Mouse (Mus musculus): ENCODE measurements at regions not wholly inside any gene's neighbourhood (a gene's known extent, or its start where the extent isn't known, plus 50 kb on each side); places are given as distances from the start of the nearest gene placed in this dataset.

- DNase-seq (ENCODE audit: low spot score) (no peak), ATAC-seq (ENCODE audit: low read depth) (no peak)
- no peak overlapping the region for H3K4me2 ChIP-seq (ENCODE audit: low read depth, low read length)
- H3K4me1 ChIP-seq (ENCODE audit: control insufficient read depth, insufficient read depth, low read length): no peaks in the 10 kb centered on the region
- H3K36me3 ChIP-seq (ENCODE audit: control insufficient read depth, insufficient read depth, low read length): no peaks in the 10 kb centered on the region
- H3K9ac ChIP-seq (ENCODE audit: low read depth, low read length): no peak overlapping the region
- no peaks in the 10 kb centered on the region for H3K27me3 ChIP-seq (replicated peaks; ENCODE audit: control insufficient read depth, insufficient read depth, low read length)
- H3K9me3 ChIP-seq (ENCODE audit: control insufficient read depth, low read length): no peaks in the 10 kb centered on the region
- H3K27ac ChIP-seq (replicated peaks; ENCODE audit: low read depth, low read length): no peak overlapping the region
- WGBS: 98% methylated on average over 1 of the region's 1 CpGs
- H3K4me3 ChIP-seq (ENCODE audit: low read depth, low read length): no peak overlapping the region
Observed at GRCm38 (mm10) chr10:101328545-101328944, 352.7 kb upstream of the Mgat4c start.

DNA sequence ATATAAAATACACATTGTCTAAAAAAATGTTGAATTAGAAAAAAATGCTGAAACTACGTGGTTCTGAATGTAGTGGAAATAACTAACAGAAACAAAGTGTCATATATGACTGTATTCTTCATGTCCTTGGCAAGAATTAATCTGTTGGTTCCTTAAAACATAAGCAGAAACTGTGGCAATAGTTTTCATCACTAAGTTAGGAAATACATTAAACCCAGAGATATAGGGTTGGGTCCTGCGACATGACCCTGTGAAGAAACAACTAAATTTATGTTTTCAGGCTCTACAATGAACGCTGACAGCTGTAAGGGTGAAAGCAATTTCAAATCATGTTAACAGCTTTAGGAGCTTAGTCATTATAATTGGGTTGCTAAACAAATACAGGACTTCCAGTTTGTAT lies 351.2 kb upstream of the Mgat4c start:
- no peak overlapping the region for H3K4me2 ChIP-seq (ENCODE audit: low read depth, low read length)
- H3K27me3 ChIP-seq (replicated peaks; ENCODE audit: control insufficient read depth, insufficient read depth, low read length): no peaks in the 10 kb centered on the region
- H3K9ac ChIP-seq (ENCODE audit: low read depth, low read length): no peak overlapping the region
- H3K4me3 ChIP-seq (ENCODE audit: low read depth, low read length): no peak overlapping the region
- H3K4me1 ChIP-seq (ENCODE audit: control insufficient read depth, insufficient read depth, low read length): no peaks in the 10 kb centered on the region
- ATAC-seq (ENCODE audit: low read depth) (no peak), DNase-seq (ENCODE audit: low spot score) (no peak)
- WGBS: 74% methylated on average over 3 of the region's 3 CpGs
- no peak overlapping the region for H3K27ac ChIP-seq (replicated peaks; ENCODE audit: low read depth, low read length)
- H3K36me3 ChIP-seq (ENCODE audit: control insufficient read depth, insufficient read depth, low read length): no peaks in the 10 kb centered on the region
- no peaks in the 10 kb centered on the region for H3K9me3 ChIP-seq (ENCODE audit: control insufficient read depth, low read length)

GRCm38 (mm10) chr10:101335136-101335535 lies 346.2 kb upstream of the Mgat4c start:
- ATAC-seq (ENCODE audit: low read depth) (no peak), DNase-seq (ENCODE audit: low spot score) (no peak)
- Histone ChIP-seq H3K4me1 (ENCODE audit: control insufficient read depth, insufficient read depth, low read length) (no peaks in the 10 kb centered on the region), H3K9ac (ENCODE audit: low read depth, low read length) (no peak overlapping the region), H3K27me3 (replicated peaks; ENCODE audit: control insufficient read depth, insufficient read depth, low read length) (no peaks in the 10 kb centered on the region), H3K4me2 (ENCODE audit: low read depth, low read length) (no peak overlapping the region), H3K4me3 (ENCODE audit: low read depth, low read length) (no peak overlapping the region), H3K27ac (replicated peaks; ENCODE audit: low read depth, low read length) (no peak overlapping the region), H3K9me3 (ENCODE audit: control insufficient read depth, low read length) (no peaks in the 10 kb centered on the region), H3K36me3 (ENCODE audit: control insufficient read depth, insufficient read depth, low read length) (no peaks in the 10 kb centered on the region)
- WGBS: 56% methylated on average over 2 of the region's 3 CpGs

GRCm38 (mm10) chr10:101339565-101339964 lies 341.7 kb upstream of the Mgat4c start:
- ATAC-seq (ENCODE audit: low read depth) (no peak), DNase-seq (ENCODE audit: low spot score) (no peak)
- 75% methylated on average over 3 of the region's 3 CpGs for WGBS
- Histone ChIP-seq H3K27ac (replicated peaks; ENCODE audit: low read depth, low read length) (no peak overlapping the region), H3K9ac (ENCODE audit: low read depth, low read length) (no peak overlapping the region), H3K27me3 (replicated peaks; ENCODE audit: control insufficient read depth, insufficient read depth, low read length) (no peaks in the 10 kb centered on the region), H3K4me3 (ENCODE audit: low read depth, low read length) (no peak overlapping the region), H3K4me2 (ENCODE audit: low read depth, low read length) (no peak overlapping the region), H3K4me1 (ENCODE audit: control insufficient read depth, insufficient read depth, low read length) (no peaks in the 10 kb centered on the region), H3K36me3 (ENCODE audit: control insufficient read depth, insufficient read depth, low read length) (no peaks in the 10 kb centered on the region), H3K9me3 (ENCODE audit: control insufficient read depth, low read length) (no peaks in the 10 kb centered on the region)

DNA sequence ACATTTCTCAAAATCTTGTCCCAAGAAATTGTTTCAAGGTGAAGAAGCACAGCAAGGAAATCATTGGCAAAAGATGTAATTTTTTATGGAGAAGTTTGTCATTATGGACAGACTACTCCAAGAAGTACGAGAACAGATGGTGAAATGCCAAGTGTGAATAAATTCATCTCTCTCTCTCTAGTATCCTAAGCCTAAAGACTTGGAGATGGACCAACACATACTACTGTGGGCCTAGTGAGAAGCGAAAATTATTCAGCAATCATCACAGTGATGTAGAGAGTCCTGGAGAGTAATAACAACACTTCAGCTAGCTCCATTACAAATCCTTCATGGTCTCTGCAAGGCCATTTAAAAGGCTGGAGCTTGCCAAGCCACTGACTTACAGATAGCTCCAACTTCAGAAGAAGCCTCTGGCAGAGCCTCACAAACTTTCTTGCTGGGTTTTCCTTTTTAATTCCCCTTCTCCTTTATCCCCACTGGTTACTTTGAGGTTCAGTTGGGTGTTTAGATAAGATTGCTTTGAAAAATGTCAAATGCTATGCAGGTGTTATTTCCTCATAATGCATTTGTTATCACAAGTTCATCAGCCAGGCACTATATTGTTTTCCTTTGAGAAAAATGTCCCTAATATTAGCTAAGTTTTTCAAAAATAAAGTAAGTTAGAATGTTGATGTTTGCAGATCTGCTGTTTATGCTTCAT lies 330.9 kb upstream of the Mgat4c start:
- H3K36me3 ChIP-seq (ENCODE audit: control insufficient read depth, insufficient read depth, low read length): no peaks in the 10 kb centered on the region
- H3K27me3 ChIP-seq (replicated peaks; ENCODE audit: control insufficient read depth, insufficient read depth, low read length): no peaks in the 10 kb centered on the region
- DNase-seq (ENCODE audit: low spot score): peak; percentile 25
- H3K4me3 ChIP-seq (ENCODE audit: low read depth, low read length): no peak overlapping the region
- no peak overlapping the region for H3K27ac ChIP-seq (replicated peaks; ENCODE audit: low read depth, low read length)
- H3K4me2 ChIP-seq (ENCODE audit: low read depth, low read length): no peak overlapping the region
- no peaks in the 10 kb centered on the region for H3K9me3 ChIP-seq (ENCODE audit: control insufficient read depth, low read length)
- H3K9ac ChIP-seq (ENCODE audit: low read depth, low read length): no peak overlapping the region
- H3K4me1 ChIP-seq (ENCODE audit: control insufficient read depth, insufficient read depth, low read length): no peaks in the 10 kb centered on the region
- ATAC-seq (ENCODE audit: low read depth): no peak
- 57% methylated on average over 2 of the region's 2 CpGs for WGBS

GRCm38 (mm10) chr10:101373850-101374581 lies 307.3 kb upstream of the Mgat4c start:
- Histone ChIP-seq H3K9ac (ENCODE audit: low read depth, low read length) (no peak overlapping the region), H3K4me2 (ENCODE audit: low read depth, low read length) (no peak overlapping the region), H3K4me1 (ENCODE audit: control insufficient read depth, insufficient read depth, low read length) (no peaks in the 10 kb centered on the region), H3K9me3 (ENCODE audit: control insufficient read depth, low read length) (no peaks in the 10 kb centered on the region), H3K27me3 (replicated peaks; ENCODE audit: control insufficient read depth, insufficient read depth, low read length) (no peaks in the 10 kb centered on the region), H3K36me3 (ENCODE audit: control insufficient read depth, insufficient read depth, low read length) (no peaks in the 10 kb centered on the region), H3K27ac (replicated peaks; ENCODE audit: low read depth, low read length) (no peak overlapping the region), H3K4me3 (ENCODE audit: low read depth, low read length) (no peak overlapping the region)
- DNase-seq (ENCODE audit: low spot score) (peak; percentile 4), ATAC-seq (ENCODE audit: low read depth) (peak; percentile 55; the same call in 1 of the 2 replicates)
- WGBS: 80% methylated on average over 9 of the region's 9 CpGs

DNA sequence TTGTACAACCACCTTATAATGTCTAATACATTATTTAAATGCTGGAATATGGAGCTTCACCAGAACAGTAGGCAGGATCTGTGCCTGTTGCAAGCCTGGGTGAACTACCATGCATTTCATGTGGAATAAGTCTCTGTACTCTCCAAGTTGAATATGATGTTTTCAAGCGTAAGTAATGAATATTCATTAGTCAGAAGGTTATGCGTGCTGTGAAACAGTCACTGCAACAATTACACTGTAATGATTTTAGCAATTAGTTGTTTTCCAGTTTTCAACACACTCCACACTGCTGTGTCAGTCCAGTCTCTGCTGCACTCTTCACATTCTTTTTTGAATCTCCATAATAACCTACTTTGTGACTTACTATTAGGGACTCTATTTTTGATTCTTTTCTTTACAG lies 287.9 kb upstream of the Mgat4c start:
- H3K27me3 ChIP-seq (replicated peaks; ENCODE audit: control insufficient read depth, insufficient read depth, low read length): no peaks in the 10 kb centered on the region
- no peak for DNase-seq (ENCODE audit: low spot score)
- no peak overlapping the region for H3K27ac ChIP-seq (replicated peaks; ENCODE audit: low read depth, low read length)
- no peaks in the 10 kb centered on the region for H3K9me3 ChIP-seq (ENCODE audit: control insufficient read depth, low read length)
- no peaks in the 10 kb centered on the region for H3K36me3 ChIP-seq (ENCODE audit: control insufficient read depth, insufficient read depth, low read length)
- H3K4me2 ChIP-seq (ENCODE audit: low read depth, low read length): no peak overlapping the region
- WGBS: 77% methylated on average over 2 of the region's 2 CpGs
- H3K4me1 ChIP-seq (ENCODE audit: control insufficient read depth, insufficient read depth, low read length): no peaks in the 10 kb centered on the region
- no peak overlapping the region for H3K4me3 ChIP-seq (ENCODE audit: low read depth, low read length)
- H3K9ac ChIP-seq (ENCODE audit: low read depth, low read length): no peak overlapping the region
- no peak for ATAC-seq (ENCODE audit: low read depth)

- WGBS: 81% methylated on average over 3 of the region's 3 CpGs
- H3K9ac ChIP-seq (ENCODE audit: low read depth, low read length): no peak overlapping the region
- DNase-seq (ENCODE audit: low spot score) (no peak), ATAC-seq (ENCODE audit: low read depth) (no peak)
- H3K4me1 ChIP-seq (ENCODE audit: control insufficient read depth, insufficient read depth, low read length): no peaks in the 10 kb centered on the region
- no peaks in the 10 kb centered on the region for H3K27me3 ChIP-seq (replicated peaks; ENCODE audit: control insufficient read depth, insufficient read depth, low read length)
- no peak overlapping the region for H3K27ac ChIP-seq (replicated peaks; ENCODE audit: low read depth, low read length)
- H3K36me3 ChIP-seq (ENCODE audit: control insufficient read depth, insufficient read depth, low read length): no peaks in the 10 kb centered on the region
- H3K9me3 ChIP-seq (ENCODE audit: control insufficient read depth, low read length): no peaks in the 10 kb centered on the region
- no peak overlapping the region for H3K4me2 ChIP-seq (ENCODE audit: low read depth, low read length)
- H3K4me3 ChIP-seq (ENCODE audit: low read depth, low read length): no peak overlapping the region
Observed at GRCm38 (mm10) chr10:101399206-101399605, 282.1 kb upstream of the Mgat4c start.

- Histone ChIP-seq H3K27me3 (replicated peaks; ENCODE audit: control insufficient read depth, insufficient read depth, low read length) (no peaks in the 10 kb centered on the region), H3K9ac (ENCODE audit: low read depth, low read length) (no peak overlapping the region), H3K4me2 (ENCODE audit: low read depth, low read length) (no peak overlapping the region), H3K27ac (replicated peaks; ENCODE audit: low read depth, low read length) (no peak overlapping the region), H3K4me1 (ENCODE audit: control insufficient read depth, insufficient read depth, low read length) (no peaks in the 10 kb centered on the region), H3K4me3 (ENCODE audit: low read depth, low read length) (no peak overlapping the region), H3K36me3 (ENCODE audit: control insufficient read depth, insufficient read depth, low read length) (no peaks in the 10 kb centered on the region), H3K9me3 (ENCODE audit: control insufficient read depth, low read length) (no peaks in the 10 kb centered on the region)
- 84% methylated on average over 6 of the region's 6 CpGs for WGBS
- no peak for ATAC-seq (ENCODE audit: low read depth)
- DNase-seq (ENCODE audit: low spot score): no peak
Observed at GRCm38 (mm10) chr10:101415262-101415661, 266.0 kb upstream of the Mgat4c start.

Measured in embryonic facial prominence, embryonic 14.5 days (tissue).